Mouse (Mus musculus): ENCODE data around the gene Atp2c1.

The Atp2c1 gene

DNA sequence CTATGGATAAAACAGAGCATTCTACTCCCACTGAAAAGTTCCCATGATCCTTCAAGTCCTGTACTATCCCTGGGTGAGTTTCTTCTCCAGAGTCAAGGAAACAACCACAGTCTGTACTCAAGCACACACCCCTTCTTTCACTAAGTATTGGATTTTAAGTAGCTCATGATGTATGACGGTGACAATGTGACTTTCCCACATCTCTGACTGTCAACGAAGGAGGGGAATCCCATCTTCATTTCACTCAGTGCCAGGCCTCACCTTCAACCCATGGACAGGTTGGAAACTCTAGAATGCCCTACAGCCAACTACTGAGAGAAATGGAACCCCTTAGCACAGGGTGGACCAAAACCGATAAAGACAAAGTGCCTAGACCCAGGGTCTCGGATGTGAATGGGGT, 160.9 kb downstream of the Atp2c1 start:
- no peak for DNase-seq (ENCODE audit: low spot score in 2 of 2)

DNA sequence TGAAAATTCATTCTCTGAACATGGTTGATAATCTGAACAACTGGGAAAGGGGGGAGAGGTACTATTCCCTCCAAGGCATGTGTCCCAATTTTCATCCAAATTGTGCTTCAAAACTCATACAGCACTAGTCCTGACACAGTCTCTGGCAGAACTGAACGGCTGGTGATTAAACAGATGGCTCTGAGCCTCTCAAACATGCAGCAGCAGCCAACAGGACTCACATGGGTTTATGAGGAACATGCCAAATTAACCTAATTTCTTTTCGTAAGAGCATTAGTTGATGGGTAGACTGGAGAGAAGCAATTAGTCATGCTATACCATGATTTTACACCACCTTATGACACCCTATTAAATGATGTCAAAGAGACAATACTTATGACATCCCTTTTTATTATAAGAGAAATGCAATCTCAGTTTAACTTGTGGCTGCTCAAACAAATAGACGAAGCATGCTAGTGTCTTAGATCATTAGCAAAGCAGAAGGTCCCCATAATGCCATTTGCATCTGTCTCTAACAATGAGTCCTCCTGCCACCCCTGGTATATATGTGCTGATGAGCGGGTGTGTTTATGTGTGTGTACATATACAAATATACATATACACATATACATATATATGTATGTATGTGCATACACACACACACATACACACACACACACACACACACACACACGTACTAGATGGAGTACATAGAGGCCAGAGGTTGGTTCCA, 163.4 kb downstream of the Atp2c1 start:
- DNase-seq (ENCODE audit: low spot score in 2 of 2): no peak

DNA sequence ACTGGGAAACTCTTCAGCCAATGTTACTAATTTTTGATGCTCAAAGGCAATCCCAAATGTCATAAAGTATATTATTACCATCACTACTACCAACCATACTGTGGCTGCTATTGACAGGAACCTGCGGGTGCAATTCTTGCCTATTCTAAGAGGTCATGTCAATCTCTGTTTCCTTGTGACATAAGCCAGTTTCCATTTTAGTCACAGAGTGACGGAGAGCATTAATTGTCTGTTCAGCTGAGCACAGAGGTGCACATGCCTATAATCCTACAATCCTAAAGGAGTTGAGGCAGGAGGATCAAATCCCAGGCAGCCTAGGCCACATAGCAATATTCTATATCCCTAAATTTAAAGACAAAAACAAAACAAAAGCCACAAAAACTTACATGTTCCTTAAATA, 164.9 kb downstream of the Atp2c1 start:
- no peak for DNase-seq (ENCODE audit: low spot score in 2 of 2)
